Mouse (Mus musculus): ENCODE measurements around the gene Osbpl9.
A peak's percentile ranks its signal among the peaks of the same experiment; 100 is the strongest.

The Osbpl9 gene

DNA sequence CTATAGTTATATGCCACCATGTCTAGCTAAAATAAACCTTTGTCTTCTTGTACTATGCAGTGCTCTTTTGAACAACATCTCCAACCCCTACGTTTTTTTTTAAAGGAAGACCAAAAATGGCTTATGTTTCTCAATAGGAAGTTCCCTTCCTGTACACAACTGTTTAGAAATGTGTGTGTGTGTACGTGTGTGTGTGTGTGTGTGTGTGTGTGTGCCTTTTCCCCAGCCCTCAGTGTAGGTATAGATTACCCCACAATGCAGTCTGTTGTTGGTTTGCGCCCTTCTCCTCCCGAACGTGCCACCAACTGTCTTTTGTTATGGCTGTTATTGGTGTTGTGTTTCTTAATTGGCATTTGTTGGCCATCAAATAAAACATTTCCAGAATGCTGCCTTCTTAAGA lies 5.5 kb upstream of the Osbpl9 start:
- no peak for DNase-seq (ENCODE audit: low read depth, low spot score)

DNA sequence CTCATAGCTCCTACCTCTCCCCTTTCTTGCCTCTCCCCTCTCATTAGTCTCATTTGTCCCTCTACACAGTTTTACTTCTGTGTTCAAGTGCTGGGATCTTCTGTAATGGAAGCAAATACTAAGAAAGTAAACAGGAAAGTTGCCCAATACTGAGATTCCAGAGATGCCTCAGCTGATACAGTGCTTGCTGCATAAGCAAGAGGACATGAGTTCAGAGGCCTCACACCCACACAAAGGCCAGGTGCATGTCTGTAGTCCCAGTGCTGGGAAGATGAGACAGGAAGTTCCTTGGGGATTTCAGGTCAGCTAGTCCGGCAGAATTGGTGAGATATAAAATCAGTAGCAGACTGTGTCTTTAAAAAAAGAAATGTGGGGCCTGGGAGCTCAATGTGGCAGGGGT lies 2.3 kb upstream of the Osbpl9 start:
- DNase-seq (ENCODE audit: low read depth, low spot score) = no peak

DNA sequence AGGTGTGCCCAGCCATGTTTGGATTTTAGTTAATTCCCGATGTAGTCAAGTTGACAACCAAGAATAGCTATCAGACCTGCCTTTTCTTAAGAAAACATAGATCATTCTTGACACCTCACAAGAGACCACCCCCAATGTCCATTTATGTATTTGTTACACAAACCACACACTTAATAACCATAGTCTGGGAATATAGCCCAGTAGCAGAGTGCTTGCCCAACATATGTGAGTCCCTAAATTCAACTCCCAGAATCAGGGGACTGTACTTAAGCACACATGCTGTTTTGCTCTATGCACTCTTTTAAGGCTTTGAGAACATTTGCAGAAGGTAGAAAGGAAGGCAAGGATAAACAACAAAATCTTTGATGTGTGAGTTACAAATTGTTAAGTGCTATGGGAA lies 1.9 kb upstream of the Osbpl9 start:
- no peak for DNase-seq (ENCODE audit: low read depth, low spot score)

DNA sequence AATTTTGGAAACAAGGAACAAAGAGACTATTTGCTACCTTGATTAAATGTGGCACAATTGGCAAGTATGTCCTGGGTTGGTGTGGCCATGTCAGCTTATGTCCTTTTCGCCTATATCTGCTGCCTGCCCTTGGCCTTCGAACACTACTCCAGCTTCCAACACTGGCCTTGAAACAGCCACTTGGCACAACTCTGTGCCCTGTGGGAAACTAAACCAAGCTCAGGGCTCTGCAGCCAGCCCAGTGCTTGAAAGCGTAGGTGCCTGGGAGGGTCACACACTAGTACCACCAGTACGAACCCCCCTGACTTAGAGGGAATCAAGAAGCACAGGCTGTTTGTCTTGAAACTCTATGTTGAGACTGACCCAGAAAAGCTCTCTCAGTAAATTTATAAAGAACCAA lies 3.0 kb downstream of the Osbpl9 start:
- no peak for DNase-seq (ENCODE audit: low read depth, low spot score)

DNA sequence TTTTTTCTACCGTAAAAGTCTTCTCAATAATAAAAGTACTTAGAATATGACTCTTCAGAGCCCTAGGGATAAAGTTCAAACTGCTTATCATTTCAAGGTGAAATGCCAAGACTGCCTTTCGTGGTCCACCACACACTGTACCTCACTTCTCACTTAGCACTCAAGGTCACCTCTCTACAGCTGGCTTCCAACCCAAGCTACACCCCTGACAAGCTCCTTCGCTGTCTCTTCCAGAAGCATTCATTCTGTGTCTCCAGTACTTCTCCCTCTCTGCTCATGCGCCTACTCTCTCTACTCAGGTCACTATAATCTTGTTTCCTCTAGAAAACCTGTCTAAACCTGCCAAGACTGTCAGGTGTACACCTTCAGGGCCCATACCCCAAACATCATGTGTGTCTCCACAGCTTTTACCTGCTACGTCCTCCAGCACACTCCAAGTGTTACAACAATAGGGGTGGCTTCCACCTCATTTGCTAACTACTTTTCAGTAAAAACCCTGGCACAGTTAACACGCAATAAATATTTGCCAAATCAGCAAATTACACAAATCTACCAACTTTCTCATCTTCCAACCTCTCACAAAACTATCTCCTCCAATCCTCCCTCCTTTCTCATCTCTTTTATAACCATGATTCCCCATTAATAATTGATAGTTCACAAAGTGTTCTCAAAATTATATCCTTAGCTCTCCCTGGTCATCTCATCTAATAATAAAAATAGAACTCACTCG lies 6.0 kb downstream of the Osbpl9 start:
- no peak for DNase-seq (ENCODE audit: low read depth, low spot score)

DNA sequence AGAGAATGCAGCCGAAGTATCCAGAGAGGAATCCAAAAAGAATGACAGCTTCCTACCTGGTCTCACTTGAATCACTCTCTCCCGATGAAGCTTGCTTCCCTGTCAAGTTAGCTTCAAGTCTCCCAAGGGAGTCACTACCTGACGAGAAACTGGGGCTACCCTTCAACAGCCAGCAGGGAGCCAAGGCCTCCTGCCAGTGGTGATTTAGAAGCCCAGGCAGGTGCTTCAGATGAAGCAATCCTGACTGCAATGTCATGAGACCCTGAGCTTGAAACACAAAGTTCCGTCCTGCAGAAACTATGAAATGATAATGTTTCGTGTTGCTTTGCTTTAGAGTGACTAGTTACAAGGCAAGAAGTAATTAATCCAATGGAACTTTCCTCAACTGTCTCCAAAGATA lies 8.2 kb downstream of the Osbpl9 start:
- no peak for DNase-seq (ENCODE audit: low read depth, low spot score)

DNA sequence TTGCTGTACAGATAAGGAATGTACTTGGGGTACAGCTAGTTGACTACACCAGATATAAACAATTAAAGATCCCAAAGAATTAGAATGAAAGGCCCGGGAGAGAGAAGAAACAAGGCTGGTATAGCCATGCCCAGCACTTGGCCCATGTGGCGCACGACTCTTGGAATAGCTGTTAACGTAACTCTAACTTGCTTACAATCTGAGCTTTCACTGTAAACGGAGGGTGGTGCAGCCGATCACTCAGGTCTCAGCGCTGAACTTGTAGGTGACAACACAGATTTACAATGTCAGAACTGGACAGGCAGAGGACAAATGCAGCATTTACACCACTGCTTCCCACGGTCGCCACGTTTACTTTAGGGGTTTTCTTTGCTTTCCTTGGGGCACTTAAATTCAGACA lies 10.5 kb downstream of the Osbpl9 start:
- no peak for DNase-seq (ENCODE audit: low read depth, low spot score)

DNA sequence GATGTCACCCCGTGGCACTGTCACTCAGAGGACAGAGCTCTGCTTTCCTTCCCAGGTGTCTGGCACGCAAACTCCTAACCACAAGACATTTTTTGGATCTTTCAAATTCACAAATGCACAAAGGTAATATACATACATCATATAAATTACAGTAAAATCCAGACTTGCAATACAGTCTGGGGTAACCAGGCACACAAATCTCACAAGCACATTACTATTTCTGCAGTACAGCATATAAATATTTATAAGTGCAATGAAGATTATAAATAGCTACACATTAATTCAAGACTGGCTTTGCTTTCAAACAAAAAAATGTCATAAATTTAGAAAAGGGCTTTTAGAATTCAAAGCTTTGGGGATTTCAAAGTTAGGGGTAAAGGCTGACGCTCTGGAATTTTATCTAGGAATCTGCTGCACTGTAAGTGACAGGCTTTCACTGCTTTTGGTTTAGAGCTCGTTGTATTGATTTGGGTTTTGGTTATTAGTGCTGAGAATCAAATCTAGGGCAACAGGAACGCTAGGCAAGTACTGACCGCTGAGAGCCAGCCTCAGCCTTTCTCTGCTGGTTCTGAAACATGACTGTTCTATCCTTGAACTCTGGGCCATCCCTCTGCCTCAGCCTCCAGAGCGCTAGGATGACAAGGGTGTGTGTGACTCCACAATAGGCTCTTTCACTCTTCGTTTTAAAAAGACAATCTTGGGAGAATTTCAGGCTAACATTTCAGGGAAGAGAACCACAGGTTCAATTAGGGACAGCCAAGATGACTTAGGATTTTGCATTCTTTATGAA lies 16.3 kb downstream of the Osbpl9 start:
- no peak for DNase-seq (ENCODE audit: low read depth, low spot score)

DNA sequence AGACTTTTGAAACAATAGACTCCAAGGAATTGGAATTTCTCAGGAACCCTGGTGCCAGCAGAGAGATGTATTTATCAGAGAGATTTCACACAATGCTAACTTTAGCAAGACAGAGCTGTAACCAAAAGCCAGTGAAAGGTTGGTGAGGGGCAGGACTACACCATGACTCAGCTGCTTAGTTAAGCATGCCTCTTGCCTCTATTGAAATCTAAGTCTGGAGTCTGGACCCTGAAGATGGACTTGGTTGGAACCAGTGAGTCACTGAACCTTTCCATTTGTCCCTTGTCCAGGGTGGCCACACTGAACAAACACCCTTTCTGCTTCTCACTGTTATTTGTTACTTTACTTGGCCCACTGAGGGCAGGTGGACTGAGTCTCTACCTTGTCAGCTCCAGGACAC lies 26.4 kb downstream of the Osbpl9 start:
- DNase-seq (ENCODE audit: low read depth, low spot score) = no peak

DNA sequence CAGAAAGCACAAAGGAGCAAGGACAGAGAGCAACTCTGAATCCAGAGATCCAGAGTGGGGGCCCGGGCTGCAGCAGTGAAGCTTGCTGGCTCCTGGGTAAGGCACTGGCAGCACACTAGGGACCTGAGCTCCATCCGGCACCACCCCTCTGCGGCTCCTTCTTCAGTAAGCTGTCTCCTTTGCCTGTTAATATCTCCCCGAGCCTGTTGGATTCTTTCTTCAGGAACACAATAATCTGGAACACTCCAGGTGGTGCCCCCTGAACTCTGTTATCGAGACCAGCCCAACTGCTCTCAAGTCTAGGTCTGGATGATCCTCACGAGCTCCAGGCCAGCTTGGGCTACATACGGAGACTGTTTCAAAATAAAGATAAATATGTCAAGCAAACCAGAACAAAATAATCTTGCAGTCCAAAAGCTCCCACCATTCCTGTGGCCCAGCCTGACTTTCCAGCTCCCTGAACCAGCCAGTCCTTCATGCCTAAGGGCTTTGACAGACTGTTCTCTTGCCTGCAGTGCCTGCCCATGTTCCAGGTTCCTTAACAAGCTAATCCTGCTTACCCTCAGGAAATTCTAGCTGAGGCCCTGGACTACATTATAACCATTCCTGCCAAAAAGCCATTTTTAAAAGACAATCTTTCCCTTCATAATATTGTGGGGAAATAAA lies 28.2 kb downstream of the Osbpl9 start:
- no peak for DNase-seq (ENCODE audit: low read depth, low spot score)

DNA sequence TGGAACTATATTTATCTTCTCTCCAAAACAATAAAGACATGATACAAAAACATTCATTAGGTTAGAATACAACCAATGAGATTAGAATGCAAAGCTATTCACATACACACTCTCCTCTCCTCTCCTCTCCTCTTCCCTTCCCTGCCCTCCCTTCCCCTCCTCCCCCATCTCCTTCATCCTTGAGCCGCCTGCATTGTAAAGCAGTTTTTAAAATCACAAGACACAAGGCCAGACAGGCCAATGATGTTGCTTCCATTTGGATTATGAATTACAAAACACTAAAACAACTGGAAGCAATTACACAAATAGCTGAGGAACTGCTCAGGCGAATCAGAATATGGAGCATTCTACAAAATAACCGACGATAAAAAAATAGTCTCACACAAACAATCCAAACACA lies 28.7 kb downstream of the Osbpl9 start:
- DNase-seq (ENCODE audit: low read depth, low spot score) = no peak

DNA sequence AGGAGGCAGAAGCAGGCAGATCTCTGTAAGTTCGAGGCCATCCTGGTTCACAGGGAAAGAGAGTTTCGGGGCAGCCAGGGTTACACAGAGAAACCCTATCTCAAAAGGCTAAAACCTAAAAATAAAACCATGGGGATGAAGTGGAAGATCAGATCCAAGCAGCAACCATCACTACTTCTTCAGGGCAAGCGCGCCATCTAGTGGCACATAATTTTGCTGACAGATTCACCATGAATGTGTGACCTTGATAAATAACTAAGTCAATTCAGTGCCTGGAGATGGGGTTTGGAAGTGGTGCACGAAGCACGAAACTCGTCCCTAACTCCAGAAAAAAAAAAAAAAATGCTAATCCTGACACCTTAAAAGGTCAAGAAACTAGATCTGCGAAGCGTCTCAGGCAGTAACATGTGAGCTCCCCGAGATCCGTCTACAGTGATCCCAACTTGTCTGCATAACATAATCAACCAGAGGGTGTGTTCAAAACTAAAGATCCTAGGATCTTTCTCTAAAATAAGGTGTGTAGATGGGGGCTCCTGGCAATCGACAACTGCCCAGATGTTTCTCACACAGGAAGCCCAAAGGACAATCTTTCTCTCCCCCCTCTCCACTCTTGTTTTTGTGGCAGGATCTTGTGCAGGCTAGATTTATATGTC lies 36.4 kb downstream of the Osbpl9 start:
- peak; percentile 74 for DNase-seq (ENCODE audit: low read depth, low spot score)

DNA sequence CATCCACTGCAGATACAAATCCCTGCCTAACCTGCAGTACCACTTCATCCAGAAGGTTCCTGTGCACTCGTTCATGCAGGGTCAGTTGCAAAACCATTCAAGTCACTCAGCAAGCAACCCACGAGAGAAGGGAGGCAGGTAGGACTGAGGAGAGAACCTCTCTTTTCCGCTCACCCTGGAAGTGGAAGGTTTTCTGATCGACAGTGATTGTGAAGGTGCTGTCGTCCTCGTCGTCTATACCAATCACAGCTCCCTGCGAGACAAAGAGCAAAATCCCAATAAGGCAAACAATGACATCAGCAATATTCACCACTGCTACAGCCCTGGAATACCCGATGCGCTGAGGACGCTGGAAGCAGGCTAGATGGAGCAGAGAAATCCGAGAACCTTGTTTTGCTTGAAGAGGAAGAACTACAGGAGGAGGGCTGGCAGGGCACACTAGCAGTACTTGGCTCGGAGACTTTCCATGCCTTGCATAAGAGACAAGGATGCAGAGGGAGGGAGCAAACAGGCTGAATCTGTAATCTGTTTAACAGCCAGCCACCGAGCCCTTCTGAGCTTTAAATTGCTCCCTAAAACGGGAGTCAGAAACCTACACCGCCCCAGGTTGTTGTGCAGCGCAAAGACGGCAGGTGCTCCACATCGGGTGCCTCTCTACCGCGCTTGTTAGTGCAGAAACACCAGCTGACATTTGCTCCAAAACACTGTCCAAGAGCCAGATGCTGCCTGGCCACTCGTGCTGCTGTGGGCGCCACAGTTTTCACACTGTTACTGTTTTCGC lies 45.4 kb downstream of the Osbpl9 start:
- no peak for DNase-seq (ENCODE audit: low read depth, low spot score)

DNA sequence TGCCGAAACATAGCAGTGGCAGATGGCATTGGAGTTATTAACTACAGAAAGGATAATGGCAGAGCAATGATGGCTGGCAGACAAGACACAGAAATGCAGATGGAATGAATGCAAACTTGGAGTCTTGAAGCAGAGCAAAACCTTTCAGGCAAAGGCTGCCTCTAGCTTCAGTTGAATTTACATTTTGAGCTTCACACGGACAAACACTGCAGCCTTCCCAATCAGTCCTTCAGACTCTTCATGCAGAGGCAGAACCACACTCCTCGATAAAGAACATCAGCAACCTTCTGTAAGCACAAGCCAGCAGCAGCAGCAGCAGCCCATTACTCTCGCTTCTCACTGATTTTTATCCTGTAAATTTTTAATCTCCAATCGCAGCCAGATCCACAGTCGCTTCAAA lies 46.0 kb downstream of the Osbpl9 start:
- DNase-seq (ENCODE audit: low read depth, low spot score) = no peak

DNA sequence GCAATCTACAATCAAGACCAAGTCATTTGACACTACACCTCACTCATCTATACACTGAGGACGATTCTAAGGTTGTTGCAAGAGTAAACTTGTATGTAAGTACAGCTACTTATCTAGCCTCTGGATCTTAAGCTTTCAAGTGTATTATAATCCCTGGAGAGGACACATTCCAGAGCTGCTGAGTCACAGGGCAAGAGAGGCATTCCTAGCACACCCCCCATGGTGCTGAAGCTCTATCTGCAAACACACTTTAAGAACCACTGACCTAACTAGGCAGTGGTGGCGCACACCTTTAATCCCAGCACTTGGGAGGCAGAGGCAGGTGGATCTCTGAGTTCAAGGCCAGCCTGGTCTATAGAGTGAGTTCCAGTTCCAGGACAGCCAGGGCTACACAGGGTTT lies 51.9 kb downstream of the Osbpl9 start:
- DNase-seq (ENCODE audit: low read depth, low spot score) = no peak

DNA sequence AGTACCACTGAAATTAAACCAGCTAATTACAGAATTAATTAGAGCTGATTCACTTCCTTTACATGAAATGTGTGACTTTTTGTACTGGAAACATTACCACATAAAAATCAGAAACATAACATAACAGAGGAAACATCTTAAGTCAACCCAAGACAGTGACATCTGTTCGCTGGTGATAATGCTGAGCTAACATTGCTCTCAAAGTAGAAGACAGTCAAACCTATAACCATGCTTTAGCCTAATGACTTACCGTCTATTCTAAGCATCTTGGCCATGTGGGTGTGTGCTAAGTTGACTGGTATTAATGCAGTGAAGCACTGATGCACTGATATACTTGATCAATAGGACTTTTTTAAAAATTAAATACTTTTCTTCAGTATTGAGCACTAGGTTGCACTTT lies 52.7 kb downstream of the Osbpl9 start:
- DNase-seq (ENCODE audit: low read depth, low spot score) = no peak

DNA sequence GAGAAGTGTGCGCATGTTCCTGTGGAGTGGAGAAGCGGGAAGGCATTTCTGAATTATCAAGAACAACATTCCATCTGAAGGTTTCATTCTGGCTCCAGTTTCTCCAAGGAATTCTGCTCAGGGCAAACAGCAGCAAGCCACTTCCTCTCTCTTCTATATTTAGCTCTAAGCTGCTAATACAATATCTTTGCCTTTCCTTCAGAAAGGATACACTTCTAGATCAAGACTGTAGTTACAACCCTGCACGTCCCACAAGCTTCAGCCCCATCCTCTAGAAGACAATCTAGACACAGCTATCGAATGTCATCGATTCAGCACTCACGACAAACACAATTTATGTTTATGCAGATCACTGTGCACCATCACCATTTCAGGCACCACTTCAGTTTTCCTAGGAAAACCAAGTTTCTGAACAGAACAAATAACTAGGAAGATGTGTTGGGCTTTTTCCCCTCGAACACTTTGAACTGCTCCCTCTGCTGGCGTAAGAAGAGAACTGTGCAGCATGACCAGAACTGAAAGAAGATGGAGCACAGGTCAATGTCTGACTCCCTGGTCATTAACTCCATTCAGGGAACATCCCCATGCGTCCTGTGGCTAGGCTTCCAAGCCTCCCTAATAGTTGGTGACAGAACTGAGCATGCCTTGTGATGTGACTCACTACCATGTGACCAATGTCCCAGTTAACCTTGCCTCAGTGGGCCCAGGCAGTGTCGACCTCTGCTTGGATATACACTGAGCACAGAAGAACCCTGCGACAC lies 54.6 kb downstream of the Osbpl9 start:
- DNase-seq (ENCODE audit: low read depth, low spot score) = peak; percentile 49

DNA sequence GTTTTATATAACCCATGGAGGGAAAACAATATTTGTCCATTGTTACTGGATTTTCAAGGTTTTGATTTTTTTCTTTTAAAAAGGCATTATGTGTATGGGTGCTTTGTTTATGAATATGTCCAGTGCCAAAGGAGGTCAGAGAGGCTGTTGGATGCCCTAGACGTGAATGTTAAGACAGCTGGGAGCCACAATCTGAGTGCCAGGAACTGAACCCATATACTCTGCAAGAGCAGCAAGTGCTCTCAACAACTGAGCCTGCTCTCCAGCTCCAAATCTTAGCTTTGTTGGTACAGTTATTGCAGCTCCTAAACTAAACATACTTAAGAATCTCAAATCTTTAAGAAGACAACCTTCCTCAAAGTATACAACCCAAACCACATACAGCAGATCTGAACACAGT lies 59.0 kb downstream of the Osbpl9 start:
- no peak for DNase-seq (ENCODE audit: low read depth, low spot score)

DNA sequence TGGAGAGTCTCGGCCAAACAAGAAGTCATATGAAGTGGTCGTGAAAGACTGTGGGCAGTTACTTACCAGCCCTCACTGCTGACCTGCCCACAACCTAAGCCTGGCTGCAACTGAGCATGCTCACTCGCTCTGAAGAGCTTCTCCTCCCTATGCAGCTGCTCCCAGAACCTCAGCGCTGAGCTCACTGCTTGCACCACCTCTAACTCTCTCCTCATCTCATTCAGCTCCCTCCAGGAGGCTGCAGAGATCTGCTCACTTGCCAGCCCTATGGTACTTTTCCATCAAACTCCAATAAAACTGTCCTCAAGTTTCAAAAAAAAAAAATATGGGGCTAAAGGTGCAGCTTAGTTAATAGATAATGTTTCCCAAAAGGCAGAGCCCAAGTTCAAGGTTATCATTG lies 63.5 kb downstream of the Osbpl9 start:
- DNase-seq (ENCODE audit: low read depth, low spot score) = no peak

DNA sequence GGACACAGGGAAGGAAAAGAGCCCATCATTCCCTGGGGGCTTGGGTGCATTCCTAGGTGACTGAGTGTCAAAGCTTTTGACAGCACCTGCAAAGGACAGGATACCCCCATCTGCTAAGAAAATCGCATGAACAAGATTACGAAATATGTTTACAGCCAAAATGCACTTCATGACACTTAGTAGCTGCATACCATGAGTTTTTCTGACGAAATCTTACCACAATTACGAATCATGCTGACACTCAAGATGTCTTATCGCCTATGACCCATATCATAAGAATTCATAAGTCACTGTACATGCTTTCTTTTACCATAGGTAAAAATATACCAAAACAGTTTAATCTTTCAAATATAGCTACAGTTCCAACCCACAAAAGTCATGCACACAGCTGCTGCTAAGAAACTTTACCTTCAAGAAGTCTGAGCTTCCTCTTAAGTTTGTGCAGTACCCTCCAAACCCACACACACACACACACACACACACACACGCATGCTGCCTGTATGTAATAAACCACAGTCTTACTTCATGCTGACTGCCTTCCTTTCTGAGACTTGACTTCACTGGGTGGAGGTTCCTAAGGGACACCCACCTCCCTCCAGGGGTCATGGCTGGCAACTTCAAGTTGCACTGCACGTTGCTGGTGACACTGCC lies 65.5 kb downstream of the Osbpl9 start:
- DNase-seq (ENCODE audit: low read depth, low spot score) = no peak

Measured in forelimb bud, embryonic 11.5 days (tissue).